Mouse (Mus musculus) WW6 (cell line): ENCODE results near the gene Sept5.

Source experiments
- DNase-seq: peaks from one replicate; pipeline ENCODE4 v3.0.0-alpha.2; 2013; ENCODE audit warnings: low read depth, low spot score

Sept5 gene

DNA sequence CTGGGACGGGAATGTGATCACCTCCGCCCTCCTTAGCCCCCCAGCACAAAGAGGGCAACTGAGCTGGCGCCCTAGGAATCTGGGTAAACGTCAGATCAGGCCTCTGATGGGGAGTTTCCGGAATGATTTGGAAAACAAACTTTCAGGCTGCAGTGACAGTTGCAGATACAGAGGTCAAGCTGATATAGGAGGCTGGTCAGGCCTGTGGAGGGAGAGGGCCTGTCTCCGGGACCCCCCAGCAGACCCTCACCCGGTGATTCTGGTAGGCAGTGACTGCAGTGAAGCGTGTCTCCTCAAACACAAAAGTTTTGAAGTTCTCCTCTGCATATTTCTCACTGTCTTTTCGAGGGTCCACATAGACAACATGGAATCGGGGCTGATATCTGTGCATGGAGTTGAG, 46.6 kb downstream of the Sept5 start:
- no peak for DNase-seq

DNA sequence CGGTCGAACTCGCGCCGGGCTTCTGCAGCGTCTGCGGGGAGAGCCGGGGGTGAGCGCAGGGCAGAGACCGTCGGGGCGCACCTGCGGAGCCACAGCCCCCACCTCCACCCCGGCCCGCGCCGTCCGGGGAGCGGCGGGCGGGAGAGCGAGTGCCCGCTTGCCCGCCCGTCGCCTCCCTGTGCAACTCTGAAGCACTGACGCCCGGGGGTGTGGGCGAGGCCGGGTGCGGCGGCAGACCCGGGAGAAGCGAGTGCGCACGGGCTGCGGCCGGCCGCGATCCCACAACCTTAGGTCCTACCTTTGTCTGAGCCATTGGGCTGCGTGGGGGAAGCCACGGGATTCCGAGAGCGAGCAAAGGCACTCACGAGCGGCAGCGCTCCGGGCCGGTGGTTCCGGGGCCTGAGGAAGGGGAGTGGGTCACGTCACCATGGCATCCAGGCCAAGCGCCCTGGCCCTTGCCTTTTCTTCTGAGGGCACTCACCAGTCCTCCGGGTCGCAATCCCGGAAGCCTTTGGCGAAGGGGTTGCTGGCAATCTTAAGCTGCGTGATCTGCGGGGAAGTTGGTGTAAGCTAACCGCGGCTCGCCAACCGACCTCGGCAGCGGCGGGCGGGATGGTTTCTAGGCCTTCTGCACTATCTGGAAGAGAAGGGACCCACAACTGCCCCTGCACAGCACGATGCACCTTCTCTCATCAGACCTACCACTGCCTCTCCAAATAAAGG, 47.2 kb downstream of the Sept5 start:
- DNase-seq = no peak

DNA sequence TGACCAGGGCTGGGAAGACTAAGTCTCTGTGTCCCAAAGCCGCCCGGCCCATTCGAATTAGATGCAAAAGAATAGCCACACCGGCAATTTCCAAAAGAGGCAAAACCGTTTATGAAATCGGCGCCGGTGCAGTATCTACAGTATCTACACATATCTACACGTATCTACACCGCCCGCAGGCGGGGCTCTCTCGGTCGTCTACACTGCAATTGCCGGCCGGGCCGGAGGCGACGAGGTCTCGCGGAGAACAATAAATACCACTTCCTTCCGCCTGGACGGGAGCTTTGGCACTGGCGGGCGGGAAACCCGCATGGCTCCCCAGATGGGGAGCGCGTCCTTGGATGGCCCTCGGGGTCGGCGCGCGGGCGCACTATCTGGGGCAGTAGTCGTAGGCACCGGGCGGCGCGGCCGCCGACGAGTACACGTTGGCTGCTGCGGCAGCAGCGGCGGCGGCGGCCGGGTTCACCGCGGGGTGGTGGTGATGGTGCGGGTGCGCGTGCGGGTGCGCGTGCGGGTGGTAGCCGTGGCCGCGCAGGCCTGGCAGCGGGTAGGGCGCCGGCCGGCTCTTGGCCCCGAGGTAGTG, 48.0 kb downstream of the Sept5 start:
- DNase-seq = no peak

DNA sequence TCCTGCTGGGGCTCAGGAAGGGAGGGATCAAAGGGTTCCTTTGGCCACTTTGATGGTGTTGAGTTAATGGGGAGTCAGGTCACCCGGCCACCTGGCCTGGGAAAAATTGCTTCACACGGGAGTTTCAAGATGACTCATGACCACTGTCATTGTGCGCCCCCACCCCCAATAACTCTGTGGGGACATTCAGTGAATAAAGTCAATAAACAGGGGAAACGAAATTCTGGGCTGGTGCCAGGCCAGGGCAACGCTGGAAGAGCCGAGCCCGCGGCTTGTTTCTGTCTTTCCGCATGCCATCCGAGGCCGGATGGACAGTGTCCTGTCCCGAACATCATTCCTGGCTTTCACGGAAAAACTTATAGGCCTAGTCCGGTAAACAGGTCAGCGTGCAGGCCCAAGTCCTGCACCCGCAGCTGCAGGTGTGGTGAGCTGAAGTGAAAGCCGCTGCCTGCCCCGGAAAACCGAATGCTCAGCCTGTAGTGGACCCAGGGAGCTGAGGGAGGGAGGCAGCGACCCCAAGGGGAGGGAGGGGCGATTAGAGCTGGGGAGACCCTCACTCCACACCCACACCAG, 48.6 kb downstream of the Sept5 start:
- no peak for DNase-seq

DNA sequence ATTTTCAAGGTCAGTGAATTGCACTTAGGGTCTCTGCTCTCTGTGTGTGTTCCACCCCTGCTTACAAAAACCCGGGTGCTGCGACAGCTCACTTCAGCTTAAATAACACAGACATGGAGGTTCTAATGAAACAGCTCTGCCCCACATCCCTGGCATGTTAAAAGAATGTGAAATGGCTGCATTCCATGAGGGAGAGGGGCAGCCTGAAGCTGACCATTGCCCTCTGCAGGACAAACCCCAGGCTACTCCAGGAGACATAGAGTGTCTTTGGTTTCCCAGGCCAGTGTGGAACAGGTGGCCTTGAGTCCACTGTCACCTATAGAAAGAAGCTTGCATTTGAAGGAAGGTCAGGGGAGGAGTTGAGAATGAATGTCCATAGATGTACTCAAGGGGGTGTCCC, 49.4 kb downstream of the Sept5 start:
- DNase-seq = no peak

DNA sequence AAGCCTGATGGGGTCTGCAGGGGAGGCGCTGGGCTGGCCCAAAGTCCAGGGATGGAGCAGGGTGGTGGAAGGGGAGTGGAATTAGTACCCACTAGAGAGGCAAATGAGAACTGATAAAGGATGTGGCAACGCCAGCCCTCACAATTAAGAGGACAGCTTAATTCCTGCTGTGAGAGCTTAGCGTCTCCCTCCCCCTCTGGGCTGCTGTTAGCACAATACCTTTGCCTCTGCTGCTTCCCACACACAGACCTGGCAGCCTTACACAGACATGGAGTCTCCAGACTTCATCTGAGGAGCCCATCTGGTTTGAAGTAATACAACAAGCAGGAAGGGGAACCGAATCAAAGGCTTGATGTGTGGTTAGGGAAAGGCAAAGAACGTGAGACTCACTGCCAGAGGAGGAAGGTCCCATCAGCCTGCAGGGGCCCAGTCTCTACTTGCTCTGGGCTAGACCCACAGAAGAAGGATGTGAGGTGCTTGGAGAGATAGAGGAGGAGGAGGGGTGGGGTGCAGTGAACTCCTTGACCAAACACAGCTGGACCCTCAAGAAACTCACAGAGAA, 52.1 kb downstream of the Sept5 start:
- no peak for DNase-seq

DNA sequence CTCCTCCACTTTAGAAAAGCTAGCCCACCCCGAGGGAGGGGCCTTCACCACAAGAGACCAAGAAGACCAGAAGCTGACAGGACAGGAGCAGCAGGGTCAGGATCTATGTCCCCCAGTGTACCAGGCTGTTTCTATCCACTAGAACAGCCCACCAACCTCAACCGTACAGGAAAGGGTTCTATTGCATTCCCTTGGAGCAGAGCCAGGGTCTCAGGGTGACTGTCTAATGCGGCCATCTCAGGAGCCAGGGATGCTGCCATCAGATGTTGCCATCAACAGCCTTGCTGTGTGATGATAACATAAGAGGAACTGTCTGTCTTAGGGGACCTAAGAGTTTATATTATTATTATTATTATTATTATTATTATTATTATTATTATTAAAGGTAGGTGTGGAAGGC, 52.7 kb downstream of the Sept5 start:
- no peak for DNase-seq

DNA sequence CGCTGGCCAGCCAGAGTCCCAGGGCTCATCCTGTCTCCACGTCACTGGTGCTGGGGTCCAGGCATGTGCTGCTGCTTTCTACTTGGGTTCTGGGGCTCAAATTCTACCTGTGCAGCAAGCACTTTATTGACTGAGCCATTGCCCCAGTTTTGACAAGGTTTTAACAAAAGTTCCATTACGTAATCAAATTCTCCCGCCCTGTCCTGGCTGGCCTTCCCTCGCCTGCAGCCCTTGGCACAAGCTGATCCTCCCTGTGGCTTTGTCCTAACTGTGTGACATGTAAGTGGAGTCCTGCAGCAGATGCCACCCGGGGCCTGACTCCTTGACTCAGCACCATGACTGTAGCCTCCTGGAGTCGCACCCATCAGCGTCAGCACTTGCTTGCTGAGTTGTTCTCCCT, 55.6 kb downstream of the Sept5 start:
- DNase-seq = no peak
